Mouse (Mus musculus) embryonic fibroblast, embryonic 13.5 days (primary cell): ENCODE measurements around the gene Thada.

Experiments used
- CTCF ChIP-seq: IDR thresholded peaks from 2 replicates; pipeline ENCODE4 v1.5.1; 2011; ENCODE audit warnings: mild to moderate bottlenecking, control low read depth, low read length, moderate library complexity, borderline replicate concordance; ENCODE audit not compliant: insufficient read depth
- POLR2A ChIP-seq: IDR thresholded peaks from 2 replicates; pipeline ENCODE4 v1.6.1; 2011; ENCODE audit warnings: low read depth, mild to moderate bottlenecking, control low read depth, low read length, moderate library complexity

DNA sequence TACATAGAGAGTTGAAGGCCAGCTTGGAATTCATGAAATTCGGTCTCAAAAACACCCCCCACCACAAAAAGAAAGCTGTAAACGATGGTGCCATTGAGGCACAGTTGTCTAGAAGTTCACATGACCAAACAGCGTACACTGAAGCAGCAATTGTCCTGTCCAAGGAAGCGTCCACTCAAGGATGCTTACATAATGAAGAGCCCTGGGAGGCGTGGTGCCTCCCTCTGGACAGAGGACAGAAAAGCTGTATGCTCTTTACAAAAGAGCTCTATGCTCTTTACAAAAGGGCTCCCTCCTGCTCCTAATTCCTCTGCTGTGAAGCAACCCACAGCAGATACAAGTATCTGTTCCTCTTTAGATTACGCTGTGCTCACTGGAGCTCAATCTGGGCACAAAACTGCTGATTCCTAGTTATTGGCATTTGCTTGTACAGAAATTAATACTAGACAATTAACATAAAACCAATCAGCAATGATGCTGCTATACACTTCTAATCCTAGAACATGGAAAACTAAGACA, 123.6 kb downstream of the Thada start:
- TF ChIP-seq CTCF: no peak
- no peak for TF ChIP-seq POLR2A
